In the genomic region with DNA sequence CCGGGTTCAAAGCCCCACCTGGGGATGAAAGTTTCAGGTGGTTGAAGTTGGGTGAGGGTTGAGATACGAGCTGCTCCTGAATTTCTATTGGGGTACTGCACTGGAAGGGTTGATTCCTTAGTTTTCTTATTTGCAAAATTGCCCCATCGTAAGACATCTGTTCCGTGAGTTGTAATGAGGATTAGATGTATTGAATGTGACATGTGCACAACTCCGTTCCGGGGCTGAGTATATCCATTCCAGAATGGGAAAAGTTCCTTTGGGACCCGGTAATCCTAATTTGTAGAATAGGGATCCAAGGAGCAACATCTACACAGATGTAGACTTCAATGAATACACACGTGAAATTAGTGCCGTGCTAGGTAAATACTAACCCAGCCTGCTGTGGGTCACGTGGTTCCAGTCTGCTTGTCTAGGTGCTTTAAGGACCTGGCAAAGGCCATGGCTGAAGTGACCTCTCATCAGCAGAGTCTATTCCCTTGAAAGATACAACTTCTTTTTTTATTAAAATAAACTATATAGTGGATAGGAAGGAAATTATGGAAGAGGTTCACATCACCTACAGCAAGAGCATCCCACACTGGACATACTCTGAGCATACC, we compare ENCODE assay signal across 8 mouse cellular contexts. TPM values are rescaled to one million over a fixed set of nuclear protein-coding genes. Genes with fewer than 3 reads are reported as not detected.
DNase-seq lines count a peak whose midpoint lies in the region; ATAC-seq and TF ChIP-seq lines count a peak whose summit lies in the region.

No protein-coding gene starts in this region.

- H3K4me3 ChIP-seq in liver, adult 2 months (ENCODE audit: insufficient read depth, low read depth, low read length), result no peak overlapping the region
- no peak overlapping the region for H3K4me3 ChIP-seq in forebrain, postnatal 0 days (ENCODE audit: low read depth, low read length)
- H3K4me3 ChIP-seq in liver, embryonic 13.5 days (replicated peaks), result peak overlapping the region; percentile 89
- H3K4me3 ChIP-seq in stomach, embryonic 14.5 days (ENCODE audit: low read depth, low read length), result peak overlapping the region; percentile 68

- peaks cover 1% of the 10 kb centered on the region; the same call in 1 of the 2 replicates for H3K4me1 ChIP-seq in liver, adult 2 months (ENCODE audit: control insufficient read depth, insufficient read depth, low read length)
- H3K4me1 ChIP-seq in forebrain, postnatal 0 days (ENCODE audit: insufficient read depth), result no peaks in the 10 kb centered on the region
- H3K4me1 ChIP-seq in liver, embryonic 13.5 days (replicated peaks), result peaks cover 38% of the 10 kb centered on the region
- H3K4me1 ChIP-seq in stomach, embryonic 14.5 days (ENCODE audit: control insufficient read depth, insufficient read depth, low read length), result 0 out of 2 replicates have a peak, but pooled peaks cover 3% of the 10 kb centered on the region

- no peaks in the 10 kb centered on the region for H3K9me3 ChIP-seq in forebrain, postnatal 0 days (ENCODE audit: low read length)
- H3K9me3 ChIP-seq in liver, embryonic 13.5 days (replicated peaks), result no peaks in the 10 kb centered on the region
- H3K9me3 ChIP-seq in stomach, embryonic 14.5 days (ENCODE audit: control insufficient read depth, low read depth, low read length), result no peaks in the 10 kb centered on the region

- H3K27ac ChIP-seq in liver, adult 2 months (replicated peaks; ENCODE audit: insufficient read depth, low read depth, low read length), result no peak overlapping the region
- no peak overlapping the region for H3K27ac ChIP-seq in forebrain, postnatal 0 days (ENCODE audit: low read depth, low read length)
- H3K27ac ChIP-seq in liver, embryonic 13.5 days, result peak overlapping the region; percentile 92; the same call in 1 of the 2 replicates
- H3K27ac ChIP-seq in stomach, embryonic 14.5 days (ENCODE audit: low read length), result no peak overlapping the region; the same call in 1 of the 2 replicates

- H3K4me2 ChIP-seq in forebrain, postnatal 0 days (ENCODE audit: low read depth), result peak overlapping the region; percentile 94
- peak overlapping the region; percentile 92 for H3K4me2 ChIP-seq in liver, embryonic 13.5 days
- peak overlapping the region; percentile 89 for H3K4me2 ChIP-seq in stomach, embryonic 14.5 days (replicated peaks; ENCODE audit: low read depth, low read length)

- ATAC-seq in forebrain, postnatal 0 days, result no peak
- ATAC-seq in liver, embryonic 13.5 days (ENCODE audit: low read depth), result no peak
- no peak for ATAC-seq in stomach, embryonic 14.5 days (ENCODE audit: insufficient number of reproducible peaks, insufficient read depth, low FRiP score, low read depth)

- peak; percentile 29 for DNase-seq in liver, adult 2 months (ENCODE audit: extremely low read depth, low read depth, low spot score)
- DNase-seq in liver, result no peak
- DNase-seq in forebrain, postnatal 0 days, result no peak
- DNase-seq in liver, embryonic 13.5 days, result no peak
- DNase-seq in layer of hippocampus, adult 18-20 months (ENCODE audit: low spot score in 2 of 2), result no peak
- no peak for DNase-seq in cerebellum, adult 11 months
- DNase-seq in urinary bladder, postnatal 25 days (ENCODE audit: low spot score), result no peak

- no peaks in the 10 kb centered on the region for H3K36me3 ChIP-seq in liver, adult 2 months (ENCODE audit: control insufficient read depth, insufficient read depth, low read length)
- no peaks in the 10 kb centered on the region for H3K36me3 ChIP-seq in forebrain, postnatal 0 days (ENCODE audit: insufficient read depth)
- no peaks in the 10 kb centered on the region for H3K36me3 ChIP-seq in liver, embryonic 13.5 days
- no peaks in the 10 kb centered on the region for H3K36me3 ChIP-seq in stomach, embryonic 14.5 days (ENCODE audit: control insufficient read depth, insufficient read depth, low read length)

- 66% methylated on average over 10 of the region's 10 CpGs for WGBS in liver, adult 2 months
- WGBS in forebrain, postnatal 0 days, result 41% methylated on average over 10 of the region's 10 CpGs
- WGBS in liver, embryonic 13.5 days (ENCODE audit: insufficient replicate concordance), result 55% methylated on average over 10 of the region's 10 CpGs
- 26% methylated on average over 10 of the region's 10 CpGs for WGBS in stomach, embryonic 14.5 days

- no peaks in the 10 kb centered on the region for H3K79me2 ChIP-seq in liver, adult 2 months (ENCODE audit: control insufficient read depth, insufficient read depth, low read length)

- no peak for TF ChIP-seq CTCF in liver, adult 2 months (IDR thresholded peaks at IDR 0.05; ENCODE audit: low read depth, low read length)
- no peak for TF ChIP-seq CTCF in forebrain, postnatal 0 days (IDR thresholded peaks at IDR 0.05; ENCODE audit: low read depth)

- no peak for TF ChIP-seq POLR2A in liver, adult 2 months (IDR thresholded peaks at IDR 0.05; ENCODE audit: extremely low read depth, insufficient read depth, low read length)

- H3K9ac ChIP-seq in liver, adult 2 months (ENCODE audit: low read depth, low read length), result no peak overlapping the region
- H3K9ac ChIP-seq in forebrain, postnatal 0 days, result no peak overlapping the region
- H3K9ac ChIP-seq in liver, embryonic 13.5 days, result peak overlapping the region; percentile 91
- 0 out of 2 replicates have a peak overlapping the region, but pooled peaks have one; percentile 77 for H3K9ac ChIP-seq in stomach, embryonic 14.5 days (replicated peaks; ENCODE audit: low read depth, low read length)

- no peaks in the 10 kb centered on the region for H3K27me3 ChIP-seq in liver, adult 2 months (ENCODE audit: control insufficient read depth, insufficient read depth, low read length)
- no peaks in the 10 kb centered on the region for H3K27me3 ChIP-seq in forebrain, postnatal 0 days (ENCODE audit: insufficient read depth, low read length)
- no peaks in the 10 kb centered on the region; the same call in 1 of the 2 replicates for H3K27me3 ChIP-seq in liver, embryonic 13.5 days
- 0 out of 2 replicates have a peak, but pooled peaks cover 2% of the 10 kb centered on the region for H3K27me3 ChIP-seq in stomach, embryonic 14.5 days (ENCODE audit: control insufficient read depth, insufficient read depth, low read length)

RNA-seq across cellular contexts. Expression of gene Ezr, which starts 1.3 kb away (rescaled TPM):
- 3.1 and 3.2 TPM in 2 replicates for total RNA-seq in liver, adult 2 months (2014; rRNA removed)
- 2.4 and 2.6 TPM in 2 replicates for polyA plus RNA-seq in liver, adult 2 months (2012; rRNA removed)
- 37.8 and 45.4 TPM in 2 replicates for total RNA-seq in forebrain, postnatal 0 days (2014; rRNA removed)
- polyA plus RNA-seq in forebrain, postnatal 0 days (2015; fragmentation: Nextera tagmentation; extraction: Ambion mirVana), result 51.6 and 60.2 TPM in 2 replicates
- polyA plus RNA-seq in liver, embryonic 13.5 days (2015; fragmentation: Nextera tagmentation; extraction: Ambion mirVana), result 55.6 and 63.1 TPM in 2 replicates
- polyA plus RNA-seq in stomach, embryonic 14.5 days (2014; fragmentation: Nextera tagmentation; extraction: Ambion mirVana), result 176 and 199 TPM in 2 replicates
- 10 to 100 TPM; 49.2 to 53.6 TPM for total RNA-seq in layer of hippocampus, adult 18-20 months (2021)

Comparison
In these comparisons a context has a peak if more than half of its experiments do, and no peak if none do; other contexts are left out.
1. H3K4me3 ChIP-seq: peak in liver, embryonic 13.5 days (single experiment) and stomach, embryonic 14.5 days (single experiment); none in liver, adult 2 months (single experiment) and forebrain, postnatal 0 days (single experiment).
2. H3K9ac ChIP-seq: peak in liver, embryonic 13.5 days (single experiment) and stomach, embryonic 14.5 days (single experiment); none in liver, adult 2 months (single experiment) and forebrain, postnatal 0 days (single experiment).
3. RNA of gene Ezr, which starts 1.3 kb away (polyA plus RNA-seq): 176 to 199 TPM in stomach, embryonic 14.5 days, 51.6 to 60.2 TPM in forebrain, postnatal 0 days and 55.6 to 63.1 TPM in liver, embryonic 13.5 days; 2.4 to 2.6 TPM in liver, adult 2 months; every median in the first group is over 10 times any median in the second.
4. Peak in every context shown above with its lines, with median percentiles within 50 percentile points of each other: H3K4me2 ChIP-seq.